Mouse (Mus musculus): ENCODE measurements around the gene Haus7.

DNA sequence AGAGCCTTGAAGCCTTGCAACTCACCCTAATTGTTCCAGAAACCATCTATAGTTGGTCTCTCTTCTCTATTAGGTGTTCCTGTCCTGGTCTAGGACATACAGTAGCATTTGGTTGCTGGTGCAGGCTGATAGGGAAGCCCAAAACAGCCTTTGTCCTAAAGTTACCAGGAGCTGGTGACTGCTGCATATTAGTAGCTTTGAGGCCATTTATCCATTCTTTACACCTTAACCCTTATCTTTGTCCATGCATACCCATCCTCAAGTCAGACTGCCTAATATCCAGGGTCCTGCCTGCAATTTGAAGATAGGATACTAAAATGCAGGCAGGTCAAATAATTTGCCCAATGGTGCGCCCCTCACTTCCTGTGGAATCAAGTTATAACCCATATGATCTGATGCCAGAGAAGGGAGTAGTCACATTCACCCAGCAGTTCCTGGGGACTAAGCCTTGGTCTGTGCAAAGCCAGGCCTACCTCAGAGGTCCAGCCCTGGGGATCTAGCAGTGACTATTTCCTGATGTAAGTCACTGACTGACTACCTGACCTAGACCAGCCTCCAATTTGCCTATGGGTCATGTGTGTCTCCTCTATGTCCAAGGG is 16.9 kb upstream of the Haus7 start:
- TF ChIP-seq POLR2A (IDR thresholded peaks at IDR 0.05; ENCODE audit: insufficient read depth, low read length) (no peak), CTCF (IDR thresholded peaks at IDR 0.05; ENCODE audit: low read depth, low read length) (no peak)

All from ES-Bruce4 (cell line).